Mouse (Mus musculus): ENCODE results near the gene Cgref1. TPM values are rescaled to one million over a fixed set of nuclear protein-coding genes. Genes with fewer than 3 reads are reported as not detected.

The Cgref1 gene
- total RNA-seq, 2 experiments from 2014 or later: 9.5 to 10.0 TPM

GRCm38 (mm10) chr5:30950922-30951321 is 5.5 kb upstream of the Cgref1 start:
- DNase-seq (ENCODE audit: low spot score in 2 of 2): no peak

GRCm38 (mm10) chr5:30950451-30950850 is 5.1 kb upstream of the Cgref1 start:
- DNase-seq (ENCODE audit: low spot score in 2 of 2): no peak

DNA sequence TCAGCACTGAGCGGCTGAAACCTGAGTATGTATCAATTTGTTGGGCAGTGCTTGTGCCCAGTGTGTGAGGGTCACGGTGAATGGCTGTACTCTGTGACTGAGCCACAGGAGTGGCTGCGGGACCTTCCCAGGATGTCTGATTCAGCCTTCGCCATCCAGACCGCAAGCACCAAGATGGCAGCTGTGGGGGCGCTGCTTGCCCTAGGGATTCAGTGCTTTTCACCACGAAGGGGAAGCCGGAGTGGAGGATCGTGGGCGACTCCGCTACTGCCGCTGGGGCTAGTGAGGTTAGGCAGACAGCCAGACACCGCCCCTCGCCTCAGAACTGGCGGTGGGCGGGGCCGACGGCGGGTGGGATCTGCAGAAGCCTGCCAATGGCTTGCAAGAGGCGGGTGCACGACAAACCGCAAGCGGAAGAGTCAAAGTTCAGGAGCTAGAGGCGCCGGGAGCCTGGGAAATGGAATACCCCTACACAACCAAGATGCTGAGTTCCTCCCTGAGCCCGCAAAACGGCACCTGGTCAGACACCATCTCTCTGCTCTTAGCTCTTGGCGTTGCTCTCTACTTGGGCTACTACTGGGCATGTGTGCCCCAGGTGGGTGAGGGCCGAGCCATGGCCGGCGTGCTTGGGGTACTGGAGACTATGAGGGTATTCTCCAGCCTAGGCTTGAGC is 4.4 kb upstream of the Cgref1 start:
- peak; percentile 83 to 92 for DNase-seq (ENCODE audit: low spot score in 2 of 2)

GRCm38 (mm10) chr5:30948620-30949019 is 3.2 kb upstream of the Cgref1 start:
- DNase-seq (ENCODE audit: low spot score in 2 of 2): no peak

- no peak for DNase-seq (ENCODE audit: low spot score in 2 of 2)
These were observed 1.0 kb downstream of the Cgref1 start for GRCm38 (mm10) chr5:30944344-30944743.

GRCm38 (mm10) chr5:30943004-30943403 is 2.4 kb downstream of the Cgref1 start:
- no peak for DNase-seq (ENCODE audit: low spot score in 2 of 2)

- DNase-seq (ENCODE audit: low spot score in 2 of 2): no peak
These were observed 10.5 kb downstream of the Cgref1 start for GRCm38 (mm10) chr5:30934725-30935461.

DNA sequence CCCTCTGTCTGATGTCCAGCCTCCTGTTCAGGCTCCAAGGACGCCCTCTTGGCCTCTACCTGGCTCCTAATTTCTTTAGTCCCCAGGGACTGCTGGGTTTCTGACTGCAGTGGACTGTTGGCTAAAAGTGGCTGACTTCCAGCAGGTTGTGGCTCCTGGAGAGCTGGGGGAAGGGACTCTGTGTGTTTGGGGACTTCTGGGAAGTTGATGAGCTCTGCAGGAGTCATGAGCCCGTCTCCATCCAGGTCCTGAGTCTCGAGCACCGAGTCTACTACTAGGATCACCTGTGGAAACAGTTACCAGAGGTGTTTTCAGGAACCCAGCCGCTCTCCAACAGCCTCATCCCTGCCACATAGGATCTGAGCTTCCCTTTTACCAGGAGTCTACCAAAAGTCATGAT is 11.7 kb downstream of the Cgref1 start:
- no peak for DNase-seq (ENCODE audit: low spot score in 2 of 2)

GRCm38 (mm10) chr5:30931378-30931777 is 14.0 kb downstream of the Cgref1 start:
- no peak for DNase-seq (ENCODE audit: low spot score in 2 of 2)

DNA sequence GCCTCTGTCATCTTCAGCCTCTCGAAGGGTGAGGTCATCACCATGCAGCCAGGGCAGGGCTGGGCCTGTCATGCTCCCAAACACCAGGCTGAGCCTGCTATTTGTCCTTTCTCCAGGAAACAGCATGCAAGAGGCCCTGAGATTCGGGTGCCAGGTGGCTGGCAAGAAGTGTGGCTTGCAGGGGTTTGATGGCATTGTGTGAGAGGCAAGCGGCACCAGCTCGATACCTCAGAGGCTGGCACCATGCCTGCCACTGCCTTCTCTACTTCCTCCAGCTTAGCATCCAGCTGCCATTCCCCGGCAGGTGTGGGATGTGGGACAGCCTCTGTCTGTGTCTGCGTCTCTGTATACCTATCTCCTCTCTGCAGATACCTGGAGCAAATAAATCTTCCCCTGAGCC is 14.5 kb downstream of the Cgref1 start:
- no peak for DNase-seq (ENCODE audit: low spot score in 2 of 2)

DNA sequence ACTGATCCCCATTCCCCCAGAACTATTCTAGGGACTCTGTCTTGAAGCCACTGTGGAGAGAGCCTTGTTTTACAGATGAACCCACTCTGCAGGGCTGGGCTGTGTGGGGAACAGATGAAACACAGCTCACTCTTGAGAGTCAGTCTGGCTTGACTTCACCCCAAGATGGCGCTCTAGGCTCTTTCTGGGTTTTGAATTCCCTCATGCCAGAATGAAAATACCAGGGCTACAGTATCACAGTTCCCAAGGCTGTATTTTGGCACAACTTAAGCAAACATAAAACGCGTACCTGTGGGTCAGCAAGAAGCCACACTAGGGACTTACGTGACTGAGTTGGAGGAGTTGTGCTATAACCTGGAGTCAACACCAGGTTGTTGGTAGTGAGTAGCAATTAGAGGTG is 15.3 kb downstream of the Cgref1 start:
- DNase-seq (ENCODE audit: low spot score in 2 of 2): peak in 1 of 2 experiments; percentile 81

- no peak for DNase-seq (ENCODE audit: low spot score in 2 of 2)
These were observed 17.4 kb downstream of the Cgref1 start for GRCm38 (mm10) chr5:30927945-30928529.

DNA sequence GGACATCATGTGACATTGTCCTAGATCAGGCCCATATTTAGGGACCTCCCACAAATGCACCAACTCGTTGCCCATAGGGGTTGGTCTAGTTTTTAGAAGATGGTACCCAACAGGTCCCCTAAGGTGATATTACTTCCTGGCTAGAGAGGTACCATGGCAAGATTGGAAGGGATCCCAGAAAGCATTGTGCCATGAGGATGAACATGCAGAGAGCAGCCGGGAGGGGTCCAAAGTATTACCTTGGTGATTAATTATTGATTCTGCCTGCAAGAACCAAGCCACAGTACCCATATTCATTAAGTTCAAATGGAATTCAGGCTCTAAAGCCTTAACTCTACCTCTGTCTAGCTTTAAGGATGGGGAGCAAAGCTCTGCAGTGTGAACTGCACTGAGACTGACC is 19.3 kb downstream of the Cgref1 start:
- no peak for DNase-seq (ENCODE audit: low spot score in 2 of 2)

GRCm38 (mm10) chr5:30925217-30925616 is 20.2 kb downstream of the Cgref1 start:
- DNase-seq (ENCODE audit: low spot score in 2 of 2): no peak

GRCm38 (mm10) chr5:30924614-30925013 is 20.8 kb downstream of the Cgref1 start:
- no peak for DNase-seq (ENCODE audit: low spot score in 2 of 2)

GRCm38 (mm10) chr5:30923119-30923518 is 22.3 kb downstream of the Cgref1 start:
- DNase-seq (ENCODE audit: low spot score in 2 of 2): no peak

DNA sequence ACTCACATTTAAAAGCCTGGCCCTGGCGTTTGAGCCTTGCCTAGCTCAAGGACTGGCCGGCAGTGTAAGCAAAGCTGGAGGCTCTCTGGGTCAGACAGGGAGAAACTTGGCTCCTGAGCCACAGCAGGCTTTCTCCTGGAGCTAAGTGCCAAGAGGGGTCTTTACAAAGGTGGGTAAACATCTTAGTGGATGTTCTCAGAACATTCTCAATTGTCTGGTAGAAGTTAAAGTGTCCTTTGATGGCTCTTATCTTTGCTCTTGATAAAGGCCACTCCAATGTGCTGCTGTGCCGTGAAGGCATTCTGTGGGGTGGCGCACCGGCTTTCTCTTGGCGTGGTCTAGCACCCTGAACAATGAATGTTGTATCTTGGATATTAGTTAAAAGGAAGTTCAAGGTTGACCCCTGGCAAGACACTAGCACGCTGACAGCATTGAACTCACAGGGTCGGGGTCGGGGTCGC is 22.8 kb downstream of the Cgref1 start:
- no peak for DNase-seq (ENCODE audit: low spot score in 2 of 2)

- peak; percentile 92 to 94 for DNase-seq (ENCODE audit: low spot score in 2 of 2)
These were observed 23.9 kb downstream of the Cgref1 start, which contains the start of gene Khk for GRCm38 (mm10) chr5:30921256-30922033. TSS of gene Khk (plus strand) at chr5:30921431.

DNA sequence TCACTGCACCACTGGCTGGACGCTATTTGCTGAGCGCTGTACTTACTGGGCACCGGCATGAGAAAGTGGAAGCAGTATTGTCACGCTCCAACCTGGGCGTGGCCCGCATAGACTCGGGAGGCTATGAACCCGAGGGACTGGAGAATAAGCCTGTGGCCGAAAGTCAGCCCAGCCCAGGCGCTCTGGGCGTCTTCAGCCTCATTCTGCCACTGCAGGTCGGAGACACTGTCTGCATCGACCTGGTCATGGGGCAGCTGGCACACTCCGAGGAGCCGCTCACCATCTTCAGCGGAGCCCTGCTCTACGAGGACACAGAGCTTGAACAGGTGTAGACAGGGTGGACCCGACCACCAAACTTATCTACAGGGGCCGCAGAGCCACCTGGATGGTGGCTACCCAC is 24.8 kb downstream of the Cgref1 start:
- peak in 1 of 2 experiments; percentile 33 for DNase-seq (ENCODE audit: low spot score in 2 of 2)

DNA sequence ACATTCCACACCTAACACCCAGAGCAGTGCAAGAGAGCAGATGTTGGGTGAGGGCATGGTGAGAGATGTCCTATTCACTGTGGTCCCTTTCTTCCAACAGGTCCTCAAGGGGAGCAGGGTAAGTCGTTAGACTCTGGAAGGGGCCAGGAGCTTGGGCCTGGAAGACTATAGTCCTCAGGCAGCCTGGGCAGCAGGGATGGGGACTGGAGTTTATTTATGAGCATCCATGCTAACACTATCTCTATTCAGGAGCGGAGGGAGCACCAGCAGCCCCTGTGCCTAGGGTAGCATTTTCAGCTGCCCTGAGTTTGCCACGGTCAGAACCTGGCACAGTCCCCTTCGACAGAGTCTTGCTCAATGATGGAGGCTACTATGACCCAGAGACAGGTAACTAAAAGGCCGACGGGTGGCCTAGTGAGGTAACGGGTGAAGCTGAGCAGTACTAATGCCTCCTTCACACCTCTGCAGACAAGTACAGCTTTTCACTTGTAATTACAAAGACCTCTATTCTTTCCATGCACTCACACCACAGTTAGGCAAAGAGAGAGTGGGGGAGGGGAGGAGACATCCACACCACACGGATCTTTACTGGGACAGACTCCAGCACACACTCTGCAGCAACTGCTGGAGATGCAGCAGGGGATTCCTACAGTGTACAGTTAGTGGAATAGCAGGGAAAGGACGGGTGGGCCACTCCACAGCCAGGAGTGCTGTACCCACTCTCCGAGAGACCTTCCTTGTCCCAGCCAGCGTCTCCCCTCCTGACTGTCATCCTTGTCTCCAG is 25.4 kb downstream of the Cgref1 start:
- no peak for DNase-seq (ENCODE audit: low spot score in 2 of 2)

- no peak for DNase-seq (ENCODE audit: low spot score in 2 of 2)
These were observed 26.7 kb downstream of the Cgref1 start for GRCm38 (mm10) chr5:30918691-30919090.

Measured in gastrocnemius, postnatal 4 days (tissue).